Mouse (Mus musculus) megakaryocyte, adult 5-6 weeks (primary cell): ENCODE measurements at regions not wholly inside any gene's neighbourhood (a gene's known extent, or its start where the extent isn't known, plus 50 kb on each side); places are given as distances from the start of the nearest gene placed in this dataset.

ENCODE experiments used
- ATAC-seq: 2 replicates; pipeline ENCODE4 v1.8.0; 2016; ENCODE audit warnings: mild to moderate bottlenecking, inconsistent platforms; ENCODE audit not compliant: poor library complexity, severe bottlenecking

GRCm38 (mm10) chr8:103422313-103422973, 637.0 kb upstream of the Cdh11 start:
- ATAC-seq = no peak

- ATAC-seq = no peak
These were observed 640.5 kb upstream of the Cdh11 start for GRCm38 (mm10) chr8:103425967-103426366.

GRCm38 (mm10) chr8:103430874-103431492, 645.5 kb upstream of the Cdh11 start:
- ATAC-seq = no peak

GRCm38 (mm10) chr8:103433532-103434105, 648.2 kb upstream of the Cdh11 start:
- ATAC-seq = no peak

- ATAC-seq = no peak
These were observed 653.7 kb upstream of the Cdh11 start for GRCm38 (mm10) chr8:103438995-103439717.

GRCm38 (mm10) chr8:103441163-103441562, 655.7 kb upstream of the Cdh11 start:
- ATAC-seq = no peak

GRCm38 (mm10) chr8:103442420-103443125, 657.1 kb upstream of the Cdh11 start:
- no peak for ATAC-seq

- ATAC-seq = no peak
These were observed 656.8 kb upstream of the Cdh5 start for GRCm38 (mm10) chr8:103444577-103444976.

- no peak for ATAC-seq
These were observed 656.0 kb upstream of the Cdh5 start for GRCm38 (mm10) chr8:103445378-103445777.

- ATAC-seq = no peak
These were observed 653.5 kb upstream of the Cdh5 start for GRCm38 (mm10) chr8:103447916-103448315.

GRCm38 (mm10) chr8:103451381-103452018, 649.9 kb upstream of the Cdh5 start:
- no peak for ATAC-seq

- ATAC-seq = no peak
These were observed 644.2 kb upstream of the Cdh5 start for GRCm38 (mm10) chr8:103457176-103457575.

GRCm38 (mm10) chr8:103463557-103463956, 637.9 kb upstream of the Cdh5 start:
- no peak for ATAC-seq

- no peak for ATAC-seq
These were observed 636.6 kb upstream of the Cdh5 start for GRCm38 (mm10) chr8:103464777-103465353.

GRCm38 (mm10) chr8:103467536-103468160, 633.8 kb upstream of the Cdh5 start:
- no peak for ATAC-seq

GRCm38 (mm10) chr8:103469049-103469448, 632.4 kb upstream of the Cdh5 start:
- no peak for ATAC-seq

- no peak for ATAC-seq
These were observed 631.1 kb upstream of the Cdh5 start for GRCm38 (mm10) chr8:103470316-103470715.

GRCm38 (mm10) chr8:103475816-103476797, 625.3 kb upstream of the Cdh5 start:
- ATAC-seq = no peak
